Mouse (Mus musculus): ENCODE measurements at regions not wholly inside any gene's neighbourhood (a gene's known extent, or its start where the extent isn't known, plus 50 kb on each side); places are given as distances from the start of the nearest gene placed in this dataset.

DNA sequence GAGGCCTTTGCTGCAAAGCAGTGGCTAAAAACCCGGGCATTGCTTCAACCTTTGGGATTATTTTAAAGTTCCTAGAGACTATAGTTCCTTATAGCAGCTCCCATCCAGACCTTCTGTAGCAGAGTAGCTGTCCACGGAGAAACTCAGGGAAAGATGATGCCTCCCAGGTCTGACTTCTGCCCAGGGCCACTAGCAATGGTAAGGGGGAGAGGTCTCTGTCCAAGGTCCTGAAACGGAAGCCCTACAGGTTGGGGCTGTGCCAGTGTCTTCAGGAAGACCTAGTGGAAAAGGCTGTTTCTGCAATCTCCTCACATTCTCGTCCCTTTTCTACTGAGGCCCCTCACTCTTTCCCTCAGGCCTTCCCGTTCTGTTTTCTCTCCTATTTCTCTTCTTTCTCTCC lies 168.0 kb downstream of the Gm26897 start:
- H3K4me1 ChIP-seq (replicated peaks): peaks cover 43% of the 10 kb centered on the region
- ATAC-seq: no peak
- 26% methylated on average over 5 of the region's 5 CpGs for WGBS
- H3K4me3 ChIP-seq (replicated peaks): no peak overlapping the region
- no peaks in the 10 kb centered on the region for H3K36me3 ChIP-seq
- peaks cover 18% of the 10 kb centered on the region; the same call in 1 of the 2 replicates for H3K27me3 ChIP-seq
- no peak overlapping the region for H3K27ac ChIP-seq
- no peak overlapping the region for H3K9ac ChIP-seq (replicated peaks)
- H3K4me2 ChIP-seq (replicated peaks): no peak overlapping the region
- H3K9me3 ChIP-seq: no peaks in the 10 kb centered on the region

- no peak for ATAC-seq
- Histone ChIP-seq H3K4me3 (replicated peaks) (no peak overlapping the region), H3K9me3 (no peaks in the 10 kb centered on the region), H3K36me3 (no peaks in the 10 kb centered on the region), H3K27me3 (no peaks in the 10 kb centered on the region), H3K4me2 (replicated peaks) (no peak overlapping the region), H3K9ac (replicated peaks) (no peak overlapping the region), H3K4me1 (replicated peaks) (peaks cover 34% of the 10 kb centered on the region), H3K27ac (peak overlapping the region; percentile 42; the same call in 1 of the 2 replicates)
- 55% methylated on average over 14 of the region's 14 CpGs for WGBS
Observed at GRCm38 (mm10) chr5:111908085-111908484, 174.4 kb downstream of the Gm26897 start.

DNA sequence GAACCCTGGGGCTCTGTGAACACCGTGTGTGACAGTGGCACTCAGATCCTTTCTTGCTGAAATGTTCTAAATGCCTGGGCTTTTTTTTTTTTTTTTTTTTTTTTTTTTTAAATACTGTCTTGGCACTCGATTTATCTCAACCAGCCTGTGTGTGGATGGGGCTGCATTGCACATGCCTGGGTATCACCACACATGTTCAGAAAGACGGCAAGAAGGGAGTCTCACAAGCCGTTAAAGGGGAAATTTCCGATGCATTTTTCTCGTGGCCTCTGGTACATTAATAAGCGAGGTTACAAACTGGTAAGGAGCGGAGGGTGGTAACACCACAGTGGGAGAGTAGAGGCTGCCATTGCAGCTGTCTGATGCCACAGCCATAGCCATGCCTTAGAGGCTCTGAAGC lies 176.8 kb downstream of the Gm26897 start:
- no peak overlapping the region for H3K27ac ChIP-seq
- WGBS: 70% methylated on average over 8 of the region's 8 CpGs
- peaks cover 53% of the 10 kb centered on the region for H3K4me1 ChIP-seq (replicated peaks)
- H3K36me3 ChIP-seq: no peaks in the 10 kb centered on the region
- H3K4me3 ChIP-seq (replicated peaks): no peak overlapping the region
- H3K9me3 ChIP-seq: no peaks in the 10 kb centered on the region
- no peaks in the 10 kb centered on the region for H3K27me3 ChIP-seq
- ATAC-seq: no peak
- no peak overlapping the region for H3K9ac ChIP-seq (replicated peaks)
- H3K4me2 ChIP-seq (replicated peaks): no peak overlapping the region

- ATAC-seq: 0 out of 2 replicates have a peak, but pooled peaks have one; percentile 15
- Histone ChIP-seq H3K27me3 (no peaks in the 10 kb centered on the region), H3K27ac (peak overlapping the region; percentile 83), H3K9me3 (no peaks in the 10 kb centered on the region), H3K4me3 (replicated peaks) (no peak overlapping the region), H3K4me1 (replicated peaks) (peaks cover 63% of the 10 kb centered on the region), H3K4me2 (replicated peaks) (no peak overlapping the region), H3K9ac (replicated peaks) (peak overlapping the region; percentile 41; the same call in 1 of the 2 replicates), H3K36me3 (no peaks in the 10 kb centered on the region)
- 22% methylated on average over 7 of the region's 7 CpGs for WGBS
Observed at GRCm38 (mm10) chr5:111913354-111913753, 179.6 kb downstream of the Gm26897 start.

DNA sequence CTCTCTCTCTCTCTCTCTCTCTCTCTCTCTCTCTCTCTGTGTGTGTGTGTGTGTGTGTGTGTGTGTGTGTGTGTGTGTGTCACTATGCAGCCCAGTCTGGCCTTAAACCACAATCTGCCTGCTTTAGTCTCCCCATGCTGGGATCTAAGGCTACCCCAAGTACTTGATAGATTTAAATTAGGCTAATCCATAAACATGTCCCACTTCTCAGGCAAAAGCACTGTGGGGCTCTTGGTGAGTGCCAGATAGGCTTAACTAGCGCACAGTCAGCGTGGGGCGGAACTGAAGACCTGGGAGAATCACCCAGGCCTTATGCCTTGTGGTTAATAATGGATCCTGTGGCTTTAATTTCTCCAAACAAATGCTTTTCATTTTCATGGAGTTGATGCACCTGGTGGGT lies 180.6 kb downstream of the Gm26897 start:
- Histone ChIP-seq H3K4me1 (replicated peaks) (peaks cover 69% of the 10 kb centered on the region), H3K27ac (peak overlapping the region; percentile 83; the same call in 1 of the 2 replicates), H3K9me3 (no peaks in the 10 kb centered on the region), H3K36me3 (no peaks in the 10 kb centered on the region), H3K9ac (replicated peaks) (no peak overlapping the region), H3K4me3 (replicated peaks) (no peak overlapping the region), H3K4me2 (replicated peaks) (no peak overlapping the region), H3K27me3 (no peaks in the 10 kb centered on the region)
- 60% methylated on average over 3 of the region's 3 CpGs for WGBS
- no peak for ATAC-seq

DNA sequence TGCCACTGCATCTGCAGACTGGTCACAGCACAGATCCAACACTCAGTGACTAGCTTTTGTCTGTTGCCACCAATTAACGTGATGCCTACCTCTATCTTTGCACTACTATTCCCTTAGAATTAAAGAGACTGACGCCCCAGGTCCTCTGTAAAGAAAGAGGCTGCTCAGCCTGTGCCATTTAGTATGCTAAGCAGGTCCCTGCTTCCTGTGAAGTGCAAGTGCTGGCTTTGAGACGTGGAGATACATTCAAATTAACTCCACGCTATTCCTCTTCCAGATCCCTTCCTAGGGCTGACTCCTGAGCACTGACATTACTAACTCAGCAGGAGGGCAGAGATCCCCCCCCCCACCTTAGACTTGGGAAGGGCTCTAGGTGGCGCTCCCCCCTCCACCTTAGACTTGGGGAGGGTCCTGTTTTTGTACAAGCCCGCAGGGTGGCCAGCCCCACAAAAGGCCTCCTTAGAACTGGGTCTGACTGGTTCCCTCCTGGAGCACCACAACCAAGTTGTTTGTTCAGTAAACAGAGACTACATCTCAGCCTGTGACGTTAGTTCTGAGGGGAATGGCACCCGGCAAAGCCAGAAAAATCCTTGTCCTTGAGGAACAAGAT lies 184.0 kb downstream of the Gm26897 start:
- Histone ChIP-seq H3K9ac (replicated peaks) (no peak overlapping the region), H3K4me2 (replicated peaks) (no peak overlapping the region), H3K4me3 (replicated peaks) (no peak overlapping the region), H3K36me3 (no peaks in the 10 kb centered on the region), H3K9me3 (no peaks in the 10 kb centered on the region), H3K27me3 (no peaks in the 10 kb centered on the region), H3K27ac (peak overlapping the region; percentile 70), H3K4me1 (replicated peaks) (peaks cover 50% of the 10 kb centered on the region)
- peak; percentile 84 for ATAC-seq
- WGBS: 9% methylated on average over 8 of the region's 8 CpGs

GRCm38 (mm10) chr5:111918888-111919287 lies 185.2 kb downstream of the Gm26897 start:
- H3K9me3 ChIP-seq: no peaks in the 10 kb centered on the region
- peaks cover 50% of the 10 kb centered on the region for H3K4me1 ChIP-seq (replicated peaks)
- H3K27me3 ChIP-seq: no peaks in the 10 kb centered on the region
- 87% methylated on average over 14 of the region's 14 CpGs for WGBS
- H3K9ac ChIP-seq (replicated peaks): no peak overlapping the region
- H3K27ac ChIP-seq: peak overlapping the region; percentile 70; the same call in 1 of the 2 replicates
- H3K4me2 ChIP-seq (replicated peaks): no peak overlapping the region
- no peak for ATAC-seq
- H3K36me3 ChIP-seq: no peaks in the 10 kb centered on the region
- no peak overlapping the region for H3K4me3 ChIP-seq (replicated peaks)

GRCm38 (mm10) chr5:111922991-111923701 lies 189.4 kb downstream of the Gm26897 start:
- Histone ChIP-seq H3K4me1 (replicated peaks) (peaks cover 45% of the 10 kb centered on the region), H3K36me3 (no peaks in the 10 kb centered on the region), H3K4me3 (replicated peaks) (no peak overlapping the region), H3K4me2 (replicated peaks) (no peak overlapping the region), H3K9ac (replicated peaks) (peak overlapping the region; percentile 40; the same call in 1 of the 2 replicates), H3K27ac (peak overlapping the region; percentile 56), H3K27me3 (0 out of 2 replicates have a peak, but pooled peaks cover 2% of the 10 kb centered on the region), H3K9me3 (no peaks in the 10 kb centered on the region)
- WGBS: 44% methylated on average over 18 of the region's 18 CpGs
- peak; percentile 77 for ATAC-seq

GRCm38 (mm10) chr5:111925757-111926156 lies 192.0 kb downstream of the Gm26897 start:
- H3K4me2 ChIP-seq (replicated peaks): no peak overlapping the region
- 0 out of 2 replicates have a peak, but pooled peaks have one; percentile 40 for ATAC-seq
- 0 out of 2 replicates have a peak, but pooled peaks cover 7% of the 10 kb centered on the region for H3K27me3 ChIP-seq
- no peaks in the 10 kb centered on the region for H3K9me3 ChIP-seq
- peaks cover 45% of the 10 kb centered on the region for H3K4me1 ChIP-seq (replicated peaks)
- no peaks in the 10 kb centered on the region for H3K36me3 ChIP-seq
- no peak overlapping the region for H3K9ac ChIP-seq (replicated peaks)
- WGBS: 29% methylated on average over 6 of the region's 6 CpGs
- H3K4me3 ChIP-seq (replicated peaks): no peak overlapping the region
- peak overlapping the region; percentile 75 for H3K27ac ChIP-seq

DNA sequence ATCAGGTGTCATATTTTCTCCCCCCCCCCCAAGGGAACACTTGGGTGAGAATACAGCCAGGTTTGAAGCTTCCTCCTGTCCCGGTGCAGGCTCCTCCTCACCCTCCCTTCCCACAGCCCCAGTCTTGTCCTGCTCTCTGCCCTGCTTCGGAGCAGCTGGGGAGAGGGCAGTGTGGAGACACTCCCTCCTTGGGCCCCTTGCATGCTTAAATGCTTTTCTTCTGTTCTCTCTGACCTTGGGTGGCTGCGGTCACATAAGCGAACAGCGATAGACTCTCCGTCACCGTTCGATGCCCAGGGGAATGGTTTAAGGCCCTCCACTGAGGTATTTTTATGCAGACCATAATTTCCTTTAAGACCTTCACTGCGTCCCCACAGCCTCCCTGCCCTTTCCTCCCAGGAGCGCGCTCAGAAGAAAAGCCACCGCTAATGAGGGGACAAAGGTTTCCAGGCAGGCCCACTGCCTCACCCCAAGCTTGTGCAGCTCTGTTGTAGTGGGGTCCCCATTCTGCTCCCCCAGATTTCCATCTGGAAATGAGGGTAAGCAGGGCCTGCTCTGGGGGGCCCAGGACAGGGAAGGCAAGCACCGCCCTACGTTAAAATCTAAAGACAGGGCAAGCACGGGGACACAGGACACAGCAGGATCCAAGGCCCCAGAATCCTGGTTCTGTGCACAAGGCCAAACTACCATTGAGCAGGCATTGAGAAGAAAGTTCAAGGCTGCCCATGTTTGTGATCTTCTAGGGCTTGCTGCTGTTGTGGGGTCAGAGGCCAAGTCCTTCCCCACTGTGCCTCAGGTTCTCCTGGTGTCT lies 195.7 kb downstream of the Gm26897 start:
- Histone ChIP-seq H3K27ac (no peak overlapping the region), H3K4me1 (replicated peaks) (peaks cover 30% of the 10 kb centered on the region), H3K36me3 (no peaks in the 10 kb centered on the region), H3K9me3 (no peaks in the 10 kb centered on the region), H3K4me3 (replicated peaks) (no peak overlapping the region), H3K9ac (replicated peaks) (0 out of 2 replicates have a peak overlapping the region, but pooled peaks have one; percentile 14), H3K27me3 (0 out of 2 replicates have a peak, but pooled peaks cover 7% of the 10 kb centered on the region), H3K4me2 (replicated peaks) (no peak overlapping the region)
- ATAC-seq: no peak
- 18% methylated on average over 15 of the region's 15 CpGs for WGBS

- no peak overlapping the region for H3K4me3 ChIP-seq (replicated peaks)
- WGBS: 36% methylated on average over 3 of the region's 3 CpGs
Observed at GRCm38 (mm10) chr5:111929991-111930339, 196.2 kb downstream of the Gm26897 start.

DNA sequence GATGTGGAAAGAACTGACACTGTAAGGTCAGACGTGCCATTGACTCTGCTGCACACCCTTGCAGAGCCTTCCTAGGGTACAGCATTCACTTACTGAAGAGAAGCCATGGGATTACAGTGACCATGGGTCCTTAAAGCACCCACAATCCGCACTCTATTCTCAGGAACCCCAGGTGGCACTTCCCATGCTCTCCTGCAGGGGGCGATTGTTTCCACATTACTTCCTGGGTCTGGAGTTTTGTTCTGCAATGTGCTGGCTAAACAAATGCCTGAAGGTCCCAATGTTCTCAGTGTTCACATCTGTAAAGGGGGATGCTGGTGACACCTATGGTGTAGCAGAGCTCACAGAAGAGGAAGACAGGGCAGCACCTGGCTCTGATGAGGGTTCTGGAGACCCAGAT lies 198.0 kb downstream of the Gm26897 start:
- no peak overlapping the region for H3K27ac ChIP-seq
- H3K27me3 ChIP-seq: 0 out of 2 replicates have a peak, but pooled peaks cover 7% of the 10 kb centered on the region
- H3K36me3 ChIP-seq: no peaks in the 10 kb centered on the region
- H3K4me3 ChIP-seq (replicated peaks): no peak overlapping the region
- H3K9me3 ChIP-seq: no peaks in the 10 kb centered on the region
- ATAC-seq: no peak
- 75% methylated on average over 3 of the region's 3 CpGs for WGBS
- H3K4me1 ChIP-seq (replicated peaks): peaks cover 13% of the 10 kb centered on the region
- no peak overlapping the region for H3K9ac ChIP-seq (replicated peaks)
- H3K4me2 ChIP-seq (replicated peaks): no peak overlapping the region

More at GRCm38 (mm10) chr5:111929991-111930339, 196.2 kb downstream of the Gm26897 start:
- Histone ChIP-seq H3K36me3 (no peaks in the 10 kb centered on the region), H3K27ac (no peak overlapping the region), H3K9ac (replicated peaks) (no peak overlapping the region), H3K4me1 (replicated peaks) (peaks cover 30% of the 10 kb centered on the region), H3K4me2 (replicated peaks) (no peak overlapping the region), H3K9me3 (no peaks in the 10 kb centered on the region), H3K27me3 (0 out of 2 replicates have a peak, but pooled peaks cover 7% of the 10 kb centered on the region)
- no peak for ATAC-seq
